Mouse (Mus musculus) spleen, adult 10 weeks (tissue): Measurements from ENCODE around the gene Mtpn. TPM values are rescaled to one million over a fixed set of nuclear protein-coding genes. Genes with fewer than 3 reads are reported as not detected.

Experiments
- polyA plus RNA-seq: library from polyadenylated mRNA; stranded (reverse); fragments of 350-450 nt; fragmentation: Illumina TruSeq; extraction: RNeasy Lipid Tissue Mini Kit (QIAGEN cat#74804); gene quantifications from one replicate; pipeline ENCODE4 v1.2.3, GENCODE M21; 2015; ENCODE audit warnings: low replicate concordance; ENCODE audit not compliant: insufficient read depth

Mtpn gene
- 201 TPM for polyA plus RNA-seq

GRCm38 (mm10) chr6:35539304-35540009 is at the start of gene Mtpn:
Gene Mtpn, minus strand, starts transcription at chr6:35539888.

Other genes with a start within 250 kb of the Mtpn start
- gene Slc13a4, start 231.8 kb downstream of the Mtpn start, polyA plus RNA-seq = not detected
- 1.3 TPM for gene Fam180a, start 213.7 kb downstream of the Mtpn start, polyA plus RNA-seq